Mouse (Mus musculus): Measurements from ENCODE around the gene Qser1.

DNA sequence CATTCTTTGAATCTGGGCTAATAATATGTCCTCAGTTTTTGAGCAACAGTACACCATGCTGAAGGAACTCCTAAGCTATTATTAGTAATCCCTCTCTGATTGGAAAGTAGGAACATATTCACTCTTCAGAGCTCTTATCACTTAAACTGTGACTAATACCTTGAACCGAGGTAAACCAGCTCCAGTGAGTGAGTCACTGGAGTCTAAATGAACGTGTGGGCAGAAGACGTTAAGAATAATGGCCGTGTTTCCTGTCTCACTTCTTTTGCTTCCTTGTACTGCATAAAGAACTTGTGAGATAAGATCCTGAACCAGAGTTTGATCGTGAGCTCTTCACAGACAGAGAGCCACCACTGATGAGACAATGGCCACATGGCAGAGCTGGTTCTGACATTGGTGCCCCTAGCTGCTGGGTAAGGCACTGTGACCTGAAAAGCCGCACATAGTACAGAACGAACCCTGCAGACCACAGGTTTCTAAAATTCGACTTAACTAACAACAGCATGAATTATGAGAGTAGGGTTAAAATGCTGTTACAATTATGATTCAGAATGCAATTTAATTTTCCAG, 53.3 kb downstream of the Qser1 start:
- TF ChIP-seq ZNF384 (IDR thresholded peaks at IDR 0.05; ENCODE audit: low read depth, low read length) (no peak), ZC3H11A (IDR thresholded peaks at IDR 0.05; ENCODE audit: borderline replicate concordance, low read depth, low read length) (no peak), HCFC1 (IDR thresholded peaks at IDR 0.05; ENCODE audit: borderline replicate concordance, insufficient read depth, low read length) (no peak), CHD2 (IDR thresholded peaks at IDR 0.05; ENCODE audit: low read depth, low read length) (no peak)

Measured in ES-E14 (cell line).